ENCODE assay signal across 8 mouse cellular contexts in the genomic region with DNA sequence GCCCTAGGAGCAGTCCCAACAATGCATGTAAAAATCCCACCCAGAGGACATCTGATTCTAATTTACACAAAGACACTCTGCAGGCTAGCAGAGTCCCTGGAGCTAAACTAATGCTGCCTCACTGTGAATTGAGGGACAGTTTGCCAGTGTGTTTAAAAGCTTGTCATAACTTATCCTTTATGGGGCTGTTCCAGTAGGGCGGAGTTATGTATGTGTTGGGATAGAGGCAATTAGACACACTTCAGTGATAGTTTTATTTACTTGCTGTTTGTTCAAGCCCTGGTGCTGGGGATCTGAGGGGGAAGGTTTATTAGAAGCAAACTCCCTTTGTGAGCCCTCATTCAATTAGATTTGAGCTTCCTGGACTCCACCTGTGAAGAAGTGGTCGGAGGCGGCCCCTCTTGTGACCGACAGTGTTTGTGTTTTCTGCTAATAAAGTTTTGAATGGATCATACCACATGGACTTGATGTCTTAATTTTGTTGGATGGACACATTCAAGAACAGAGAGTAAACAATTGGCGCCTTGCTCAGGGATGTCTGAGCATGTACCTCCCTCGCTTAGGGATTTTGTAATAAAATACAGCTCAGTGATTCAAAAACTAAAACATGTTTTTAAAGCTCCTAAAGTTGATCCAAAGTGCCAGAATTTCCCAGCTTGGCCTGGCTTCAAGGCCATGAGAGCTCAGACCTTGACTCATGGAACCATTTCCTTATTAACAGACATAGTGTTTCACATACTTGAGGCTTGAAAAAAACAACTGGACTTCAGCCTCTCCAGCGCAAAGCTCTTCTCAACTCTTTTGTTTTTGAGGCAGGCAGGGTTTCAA.
DNase-seq lines count a peak whose midpoint lies in the region; ATAC-seq and TF ChIP-seq lines count a peak whose summit lies in the region.

No protein-coding gene starts in this region.

- no peaks in the 10 kb centered on the region for H3K27me3 ChIP-seq in embryonic facial prominence, embryonic 12.5 days
- H3K27me3 ChIP-seq in neural tube, embryonic 12.5 days (replicated peaks): no peaks in the 10 kb centered on the region

- WGBS in embryonic facial prominence, embryonic 12.5 days: 37% methylated on average over 7 of the region's 7 CpGs
- 30% methylated on average over 7 of the region's 7 CpGs for WGBS in neural tube, embryonic 12.5 days

- intact Hi-C loops in heart, postnatal 10 days (cut with DNase I): no loop called here

- no peaks in the 10 kb centered on the region; the same call in 1 of the 2 replicates for H3K9me3 ChIP-seq in embryonic facial prominence, embryonic 12.5 days
- H3K9me3 ChIP-seq in neural tube, embryonic 12.5 days: no peaks in the 10 kb centered on the region

- no peak overlapping the region for H3K4me2 ChIP-seq in embryonic facial prominence, embryonic 12.5 days (replicated peaks)
- no peak overlapping the region for H3K4me2 ChIP-seq in neural tube, embryonic 12.5 days (replicated peaks)

- no peaks in the 10 kb centered on the region for H3K36me3 ChIP-seq in embryonic facial prominence, embryonic 12.5 days
- no peaks in the 10 kb centered on the region for H3K36me3 ChIP-seq in neural tube, embryonic 12.5 days

- peaks cover 10% of the 10 kb centered on the region for H3K4me1 ChIP-seq in embryonic facial prominence, embryonic 12.5 days
- peaks cover 12% of the 10 kb centered on the region; the same call in 1 of the 2 replicates for H3K4me1 ChIP-seq in neural tube, embryonic 12.5 days

- peak overlapping the region; percentile 32; the same call in 1 of the 2 replicates for H3K27ac ChIP-seq in embryonic facial prominence, embryonic 12.5 days
- no peak overlapping the region for H3K27ac ChIP-seq in neural tube, embryonic 12.5 days
- H3K27ac ChIP-seq in layer of hippocampus, adult 2 months: no peak overlapping the region

- DNase-seq in adrenal gland, adult (ENCODE audit: inconsistent age in 2 of 2, low spot score in 1 of 2): peak; percentile 72 to 89
- peak; percentile 56 to 59 for DNase-seq in heart, postnatal 10 days
- peak; percentile 61 to 70 for DNase-seq in kidney, postnatal 25 days
- no peak for DNase-seq in cerebellum, postnatal 14 days
- DNase-seq in layer of hippocampus, adult 2 months (ENCODE audit: low spot score in 2 of 2): no peak

- TF ChIP-seq CTCF in layer of hippocampus, adult 2 months (conservative IDR thresholded peaks at IDR 0.05): no peak

- H3K4me3 ChIP-seq in embryonic facial prominence, embryonic 12.5 days: no peak overlapping the region
- no peak overlapping the region for H3K4me3 ChIP-seq in neural tube, embryonic 12.5 days
- H3K4me3 ChIP-seq in layer of hippocampus, adult 2 months: no peak overlapping the region

- ATAC-seq in embryonic facial prominence, embryonic 12.5 days (ENCODE audit: insufficient number of reproducible peaks, insufficient read depth, low FRiP score, low TSS enrichment): no peak
- ATAC-seq in neural tube, embryonic 12.5 days (ENCODE audit: low FRiP score, low read depth): peak; percentile 78
- no peak for ATAC-seq in erythroblast, adult 5-6 weeks (replicated peaks; ENCODE audit: low FRiP score, poor library complexity, severe bottlenecking)

- no peak overlapping the region for H3K9ac ChIP-seq in embryonic facial prominence, embryonic 12.5 days
- H3K9ac ChIP-seq in neural tube, embryonic 12.5 days: no peak overlapping the region

Comparison
In these comparisons a context has a peak if more than half of its experiments do, and no peak if none do; other contexts are left out.
1. DNase-seq: peak in adrenal gland, adult (2 of 2), heart, postnatal 10 days (2 of 2) and kidney, postnatal 25 days (2 of 2); none in cerebellum, postnatal 14 days (0 of 2) and layer of hippocampus, adult 2 months (0 of 2).